8 mouse cellular contexts compared by ENCODE assay signal in genomic region chr10:128302785-128303125, GRCm38 (mm10). TPM values are rescaled to one million over a fixed set of nuclear protein-coding genes. Genes with fewer than 3 reads are reported as not detected.
A peak's percentile ranks its signal among the peaks of the same experiment; 100 is the strongest.
DNase-seq lines count a peak whose midpoint lies in the region; ATAC-seq and TF ChIP-seq lines count a peak whose summit lies in the region.

No protein-coding gene starts in this region.

- TF ChIP-seq POLR2A in testis, adult 2 months (IDR thresholded peaks at IDR 0.05; ENCODE audit: control insufficient read depth, low read depth, low read length), result no peak

- WGBS in liver, embryonic 15.5 days (ENCODE audit: insufficient replicate concordance), result under 1% methylated on average over 9 of the region's 9 CpGs

- intact Hi-C loops in left cerebral cortex, postnatal 25 days (cut with DNase I), result loop anchor here (1.0 to 2.0 kb wide), 3 partner anchors 20 to 35 kb away; partner anchors contain the start of genes Cnpy2, Cs and Stat2

- peak overlapping the region; percentile 82 for H3K4me2 ChIP-seq in liver, embryonic 15.5 days

- no peaks in the 10 kb centered on the region for H3K9me3 ChIP-seq in liver, embryonic 15.5 days (replicated peaks)

- peak overlapping the region; percentile 83 for H3K27ac ChIP-seq in testis, adult 2 months (ENCODE audit: control insufficient read depth, insufficient read depth, low read depth, low read length)
- peak overlapping the region; percentile 90 for H3K27ac ChIP-seq in liver, embryonic 15.5 days (replicated peaks)

- peaks cover 11% of the 10 kb centered on the region for H3K4me1 ChIP-seq in testis, adult 2 months (ENCODE audit: control insufficient read depth, insufficient read depth, low read length)
- peaks cover 29% of the 10 kb centered on the region for H3K4me1 ChIP-seq in liver, embryonic 15.5 days (replicated peaks)

- no peaks in the 10 kb centered on the region for H3K36me3 ChIP-seq in testis, adult 2 months (ENCODE audit: control insufficient read depth, insufficient read depth, low read length)
- peaks cover 12% of the 10 kb centered on the region; the same call in 1 of the 2 replicates for H3K36me3 ChIP-seq in liver, embryonic 15.5 days (replicated peaks)

- ATAC-seq in cerebellum, adult (ENCODE audit: insufficient number of reproducible peaks, low FRiP score, low TSS enrichment), result peak; percentile 39
- peak; percentile 16 for ATAC-seq in liver, embryonic 15.5 days (ENCODE audit: insufficient read depth)

- DNase-seq in cerebellum, postnatal 14 days, result no peak
- DNase-seq in testis, postnatal 14 days (ENCODE audit: low spot score), result no peak
- no peak for DNase-seq in adrenal gland, adult 8-10 months
- DNase-seq in adrenal gland, adult (ENCODE audit: inconsistent age in 2 of 2, low spot score in 1 of 2), result no peak
- DNase-seq in left cerebral cortex, postnatal 25 days (ENCODE audit: low spot score in 2 of 2), result no peak

- peak overlapping the region; percentile 76 for H3K9ac ChIP-seq in liver, embryonic 15.5 days

- peak overlapping the region; percentile 96 for H3K4me3 ChIP-seq in testis, adult 2 months (ENCODE audit: control insufficient read depth, low read depth, low read length)
- peak overlapping the region; percentile 74 for H3K4me3 ChIP-seq in liver, embryonic 15.5 days (replicated peaks)

- TF ChIP-seq CTCF in testis, adult 2 months (IDR thresholded peaks at IDR 0.05; ENCODE audit: control insufficient read depth, insufficient read depth, insufficient replicate concordance, low read depth, low read length), result no peak

- no peaks in the 10 kb centered on the region for H3K27me3 ChIP-seq in testis, adult 2 months (ENCODE audit: control insufficient read depth, insufficient read depth, low read length)
- H3K27me3 ChIP-seq in liver, embryonic 15.5 days, result no peaks in the 10 kb centered on the region

RNA-seq across cellular contexts. Expression of gene Pan2, which starts 0.4 kb away (rescaled TPM):
- polyA plus RNA-seq in testis, adult 2 months (2012; rRNA removed), result 21.1 and 24.6 TPM in 2 replicates
- 12.9 and 14.3 TPM in 2 replicates for polyA plus RNA-seq in liver, embryonic 15.5 days (2015; fragmentation: Nextera tagmentation; extraction: Ambion mirVana)
- 10 to 100 TPM; 17.5 to 35.4 (median 24.2) TPM for total RNA-seq in adrenal gland, adult 8-10 months (2022)
- total RNA-seq in left cerebral cortex, postnatal 25 days (2021), result 10 to 100 TPM; 14.3 to 15.4 TPM

RNA-seq across cellular contexts. Expression of gene Il23a, which starts 4.2 kb away (rescaled TPM):
- polyA plus RNA-seq in testis, adult 2 months (2012; rRNA removed), result 0.06 and 0.36 TPM in 2 replicates
- polyA plus RNA-seq in liver, embryonic 15.5 days (2015; fragmentation: Nextera tagmentation; extraction: Ambion mirVana), result not detected in 2 replicates
- total RNA-seq in adrenal gland, adult 8-10 months (2022), result under 1 TPM in 2 of 4 experiments, not detected in 2; 0.22 to 0.28 TPM
- total RNA-seq in left cerebral cortex, postnatal 25 days (2021), result under 1 TPM; 0.64 to 0.69 TPM

RNA-seq across cellular contexts. Expression of gene Cnpy2, which starts 19.5 kb away (rescaled TPM):
- 7.4 and 9.2 TPM in 2 replicates for polyA plus RNA-seq in testis, adult 2 months (2012; rRNA removed)
- 85.8 and 90.0 TPM in 2 replicates for polyA plus RNA-seq in liver, embryonic 15.5 days (2015; fragmentation: Nextera tagmentation; extraction: Ambion mirVana)
- 100 to 1,000 TPM; 172 to 202 (median 177) TPM for total RNA-seq in adrenal gland, adult 8-10 months (2022)
- total RNA-seq in left cerebral cortex, postnatal 25 days (2021), result 10 to 100 TPM; 64.7 to 70.5 TPM

RNA-seq across cellular contexts. Expression of gene Stat2, which starts 32.4 kb away (rescaled TPM):
- polyA plus RNA-seq in testis, adult 2 months (2012; rRNA removed), result 6.0 and 6.6 TPM in 2 replicates
- polyA plus RNA-seq in liver, embryonic 15.5 days (2015; fragmentation: Nextera tagmentation; extraction: Ambion mirVana), result 6.8 and 8.4 TPM in 2 replicates
- total RNA-seq in adrenal gland, adult 8-10 months (2022), result 10 to 100 TPM; 46.9 to 69.7 (median 57.7) TPM
- 10 to 100 TPM; 27.1 to 29.6 TPM for total RNA-seq in left cerebral cortex, postnatal 25 days (2021)

RNA-seq across cellular contexts. Expression of gene Apof, which starts 34.3 kb away (rescaled TPM):
- polyA plus RNA-seq in testis, adult 2 months (2012; rRNA removed), result 0.44 and 0.60 TPM in 2 replicates
- polyA plus RNA-seq in liver, embryonic 15.5 days (2015; fragmentation: Nextera tagmentation; extraction: Ambion mirVana), result 147 and 195 TPM in 2 replicates
- 10 to 100 TPM in 2 of 4 experiments, 1 to 10 TPM in 2; 1.6 to 14.7 (median 6.9) TPM for total RNA-seq in adrenal gland, adult 8-10 months (2022)
- not detected for total RNA-seq in left cerebral cortex, postnatal 25 days (2021)
